Mouse (Mus musculus): ENCODE measurements around the gene Dnajc22. TPM values are rescaled to one million over a fixed set of nuclear protein-coding genes. Genes with fewer than 3 reads are reported as not detected.
A peak's percentile ranks its signal among the peaks of the same experiment; 100 is the strongest.
"Not testable (repeated sequence)": the region's sequence is repeated elsewhere in the genome, so short reads cannot be mapped to it uniquely, and the experiment has no call there.

Gene Dnajc22
- polyA plus RNA-seq, 1 experiment: not detected

GRCm38 (mm10) chr15:99074019-99074599 lies 18.9 kb upstream of the Dnajc22 start, which contains the start of gene Troap:
Troap (plus strand) TSS chr15:99074575.
- TF ChIP-seq FLI1 (IDR thresholded peaks at IDR 0.05; ENCODE audit: low read length) (no peak), GATA1 (IDR thresholded peaks at IDR 0.05; ENCODE audit: borderline replicate concordance, low read length) (no peak)
- peaks cover 51% of the 10 kb centered on the region for H3K4me1 ChIP-seq
- H3K4me3 ChIP-seq (replicated peaks): peak within 1 kb of the TSS; percentile 90
- no peaks in the 10 kb centered on the region for H3K9me3 ChIP-seq
- peaks cover 9% of the 10 kb centered on the region for H3K27me3 ChIP-seq (replicated peaks)
- peaks cover 26% of the 10 kb centered on the region for H3K36me3 ChIP-seq (replicated peaks; ENCODE audit: low read length)

GRCm38 (mm10) chr15:99074600-99075333 lies 18.2 kb upstream of the Dnajc22 start:
- peaks cover 2% of the 10 kb centered on the region for H3K27me3 ChIP-seq (replicated peaks)
- peak overlapping the region; percentile 90 for H3K4me3 ChIP-seq (replicated peaks)
- peaks cover 51% of the 10 kb centered on the region for H3K4me1 ChIP-seq
- H3K9me3 ChIP-seq: no peaks in the 10 kb centered on the region
- TF ChIP-seq GATA1 (IDR thresholded peaks at IDR 0.05; ENCODE audit: borderline replicate concordance, low read length) (no peak), FLI1 (IDR thresholded peaks at IDR 0.05; ENCODE audit: low read length) (0 out of 2 replicates have a peak, but pooled peaks have one; percentile 10)
- H3K36me3 ChIP-seq (replicated peaks; ENCODE audit: low read length): peaks cover 29% of the 10 kb centered on the region

GRCm38 (mm10) chr15:99076011-99076410 lies 17.0 kb upstream of the Dnajc22 start:
- Histone ChIP-seq H3K4me1 (peaks cover 53% of the 10 kb centered on the region), H3K4me3 (replicated peaks) (peak overlapping the region; percentile 90), H3K36me3 (replicated peaks; ENCODE audit: low read length) (peaks cover 42% of the 10 kb centered on the region)
- not testable (repeated sequence) for H3K27me3 ChIP-seq (replicated peaks); H3K9me3 ChIP-seq

GRCm38 (mm10) chr15:99078181-99078910 lies 14.6 kb upstream of the Dnajc22 start:
- H3K9me3 ChIP-seq: no peaks in the 10 kb centered on the region
- no peak overlapping the region for H3K4me3 ChIP-seq (replicated peaks)
- H3K36me3 ChIP-seq (replicated peaks; ENCODE audit: low read length): peaks cover 65% of the 10 kb centered on the region
- H3K27me3 ChIP-seq (replicated peaks): no peaks in the 10 kb centered on the region
- peaks cover 52% of the 10 kb centered on the region for H3K4me1 ChIP-seq
- no peak for TF ChIP-seq FLI1 (IDR thresholded peaks at IDR 0.05; ENCODE audit: low read length)
- TF ChIP-seq GATA1 (IDR thresholded peaks at IDR 0.05; ENCODE audit: borderline replicate concordance, low read length): no peak

- Histone ChIP-seq H3K4me1 (peaks cover 58% of the 10 kb centered on the region), H3K27me3 (replicated peaks) (peaks cover 5% of the 10 kb centered on the region), H3K4me3 (replicated peaks) (no peak overlapping the region), H3K36me3 (replicated peaks; ENCODE audit: low read length) (peaks cover 72% of the 10 kb centered on the region), H3K9me3 (no peaks in the 10 kb centered on the region)
- TF ChIP-seq FLI1 (IDR thresholded peaks at IDR 0.05; ENCODE audit: low read length) (no peak), GATA1 (IDR thresholded peaks at IDR 0.05; ENCODE audit: borderline replicate concordance, low read length) (no peak)
Observed at GRCm38 (mm10) chr15:99079804-99080203, 13.2 kb upstream of the Dnajc22 start.

- Histone ChIP-seq H3K36me3 (replicated peaks; ENCODE audit: low read length) (peaks cover 62% of the 10 kb centered on the region), H3K9me3 (peaks cover 3% of the 10 kb centered on the region; the same call in 1 of the 2 replicates), H3K27me3 (replicated peaks) (peaks cover 28% of the 10 kb centered on the region), H3K4me3 (replicated peaks) (no peak overlapping the region), H3K4me1 (peaks cover 42% of the 10 kb centered on the region)
- TF ChIP-seq FLI1 (IDR thresholded peaks at IDR 0.05; ENCODE audit: low read length) (no peak), GATA1 (IDR thresholded peaks at IDR 0.05; ENCODE audit: borderline replicate concordance, low read length) (no peak)
Observed at GRCm38 (mm10) chr15:99082322-99082721, 10.6 kb upstream of the Dnajc22 start.

- TF ChIP-seq GATA1 (IDR thresholded peaks at IDR 0.05; ENCODE audit: borderline replicate concordance, low read length) (no peak), FLI1 (IDR thresholded peaks at IDR 0.05; ENCODE audit: low read length) (no peak)
- Histone ChIP-seq H3K4me1 (peaks cover 42% of the 10 kb centered on the region), H3K27me3 (replicated peaks) (peaks cover 33% of the 10 kb centered on the region), H3K36me3 (replicated peaks; ENCODE audit: low read length) (peaks cover 57% of the 10 kb centered on the region), H3K4me3 (replicated peaks) (no peak overlapping the region), H3K9me3 (peaks cover 6% of the 10 kb centered on the region; the same call in 1 of the 2 replicates)
Observed at GRCm38 (mm10) chr15:99082840-99083239, 10.1 kb upstream of the Dnajc22 start.

GRCm38 (mm10) chr15:99083258-99083657 lies 9.7 kb upstream of the Dnajc22 start:
- Histone ChIP-seq H3K9me3 (peaks cover 6% of the 10 kb centered on the region; the same call in 1 of the 2 replicates), H3K27me3 (replicated peaks) (peaks cover 37% of the 10 kb centered on the region), H3K36me3 (replicated peaks; ENCODE audit: low read length) (peaks cover 53% of the 10 kb centered on the region), H3K4me3 (replicated peaks) (no peak overlapping the region), H3K4me1 (peaks cover 42% of the 10 kb centered on the region)
- TF ChIP-seq GATA1 (IDR thresholded peaks at IDR 0.05; ENCODE audit: borderline replicate concordance, low read length) (no peak), FLI1 (IDR thresholded peaks at IDR 0.05; ENCODE audit: low read length) (no peak)

- peaks cover 45% of the 10 kb centered on the region for H3K36me3 ChIP-seq (replicated peaks; ENCODE audit: low read length)
- TF ChIP-seq GATA1 (IDR thresholded peaks at IDR 0.05; ENCODE audit: borderline replicate concordance, low read length) (no peak), FLI1 (IDR thresholded peaks at IDR 0.05; ENCODE audit: low read length) (no peak)
- H3K4me1 ChIP-seq: peaks cover 43% of the 10 kb centered on the region
- peaks cover 45% of the 10 kb centered on the region for H3K27me3 ChIP-seq (replicated peaks)
- H3K9me3 ChIP-seq: peaks cover 6% of the 10 kb centered on the region; the same call in 1 of the 2 replicates
- H3K4me3 ChIP-seq (replicated peaks): no peak overlapping the region
Observed at GRCm38 (mm10) chr15:99083867-99084557, 9.0 kb upstream of the Dnajc22 start.
